Mouse (Mus musculus): ENCODE measurements around the gene Klhl29. TPM values are rescaled to one million over a fixed set of nuclear protein-coding genes. Genes with fewer than 3 reads are reported as not detected.

Klhl29 gene
- polyA plus RNA-seq, 1 experiment = 0.22 TPM

- Histone ChIP-seq H3K4me1 (ENCODE audit: control insufficient read depth, insufficient read depth, low read length) (no peaks in the 10 kb centered on the region), H3K27ac (ENCODE audit: control insufficient read depth, insufficient read depth, low read depth, low read length, poor library complexity) (no peak overlapping the region), H3K4me3 (replicated peaks; ENCODE audit: control insufficient read depth, low read depth, low read length) (no peak overlapping the region)
- WGBS = 61% methylated on average over 9 of the region's 9 CpGs
- no peak for TF ChIP-seq POLR2A (IDR thresholded peaks at IDR 0.05; ENCODE audit: borderline replicate concordance, control insufficient read depth, low read depth, low read length)
- TF ChIP-seq CTCF (IDR thresholded peaks at IDR 0.05; ENCODE audit: control insufficient read depth, insufficient read depth, low read length) = no peak
These were observed 108.0 kb downstream of the Klhl29 start for GRCm38 (mm10) chr12:5267271-5268187.

DNA sequence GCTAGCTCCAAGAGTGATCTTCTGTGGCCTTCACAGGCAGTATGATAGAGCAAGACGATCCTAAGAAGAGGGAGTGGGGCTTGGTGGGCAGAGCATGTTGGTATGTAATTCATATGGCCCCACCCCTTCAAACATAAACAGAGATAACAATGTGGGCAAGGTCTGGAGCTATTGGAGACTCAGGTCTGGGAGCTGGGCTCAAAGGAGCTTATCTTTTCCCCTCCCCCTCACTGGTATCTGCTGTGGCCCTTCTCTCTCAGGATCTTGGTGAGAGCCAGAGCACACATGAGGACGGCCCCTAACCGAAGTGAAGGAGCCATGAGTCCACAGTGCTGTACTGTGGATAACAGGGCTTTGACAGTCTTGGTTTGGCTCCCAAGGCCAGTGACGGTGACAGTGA, 108.7 kb downstream of the Klhl29 start:
- TF ChIP-seq POLR2A (IDR thresholded peaks at IDR 0.05; ENCODE audit: borderline replicate concordance, control insufficient read depth, low read depth, low read length) (no peak), CTCF (IDR thresholded peaks at IDR 0.05; ENCODE audit: control insufficient read depth, insufficient read depth, low read length) (no peak)

GRCm38 (mm10) chr12:5261476-5261875, 114.0 kb downstream of the Klhl29 start:
- Histone ChIP-seq H3K27ac (ENCODE audit: control insufficient read depth, insufficient read depth, low read depth, low read length, poor library complexity) (no peak overlapping the region), H3K4me3 (replicated peaks; ENCODE audit: control insufficient read depth, low read depth, low read length) (no peak overlapping the region), H3K4me1 (ENCODE audit: control insufficient read depth, insufficient read depth, low read length) (no peaks in the 10 kb centered on the region)
- TF ChIP-seq CTCF (IDR thresholded peaks at IDR 0.05; ENCODE audit: control insufficient read depth, insufficient read depth, low read length) (no peak), POLR2A (IDR thresholded peaks at IDR 0.05; ENCODE audit: borderline replicate concordance, control insufficient read depth, low read depth, low read length) (no peak)
- WGBS = 66% methylated on average over 4 of the region's 4 CpGs

More for the DNA sequence above, 108.7 kb downstream of the Klhl29 start:
- H3K4me1 ChIP-seq (ENCODE audit: control insufficient read depth, insufficient read depth, low read length) = no peaks in the 10 kb centered on the region
- H3K4me3 ChIP-seq (replicated peaks; ENCODE audit: control insufficient read depth, low read depth, low read length) = no peak overlapping the region
- WGBS = 80% methylated on average over 4 of the region's 4 CpGs
- no peak overlapping the region for H3K27ac ChIP-seq (ENCODE audit: control insufficient read depth, insufficient read depth, low read depth, low read length, poor library complexity)

- Histone ChIP-seq H3K4me3 (replicated peaks; ENCODE audit: control insufficient read depth, low read depth, low read length) (no peak overlapping the region), H3K4me1 (ENCODE audit: control insufficient read depth, insufficient read depth, low read length) (no peaks in the 10 kb centered on the region), H3K27ac (ENCODE audit: control insufficient read depth, insufficient read depth, low read depth, low read length, poor library complexity) (no peak overlapping the region)
- no peak for TF ChIP-seq CTCF (IDR thresholded peaks at IDR 0.05; ENCODE audit: control insufficient read depth, insufficient read depth, low read length)
- WGBS = 83% methylated on average over 3 of the region's 3 CpGs
These were observed 116.7 kb downstream of the Klhl29 start for GRCm38 (mm10) chr12:5258779-5259178.

- no peak overlapping the region for H3K27ac ChIP-seq (ENCODE audit: control insufficient read depth, insufficient read depth, low read depth, low read length, poor library complexity)
- WGBS = 79% methylated on average over 4 of the region's 4 CpGs
- H3K4me3 ChIP-seq (replicated peaks; ENCODE audit: control insufficient read depth, low read depth, low read length) = no peak overlapping the region
- TF ChIP-seq CTCF (IDR thresholded peaks at IDR 0.05; ENCODE audit: control insufficient read depth, insufficient read depth, low read length) (no peak), POLR2A (IDR thresholded peaks at IDR 0.05; ENCODE audit: borderline replicate concordance, control insufficient read depth, low read depth, low read length) (no peak)
- H3K4me1 ChIP-seq (ENCODE audit: control insufficient read depth, insufficient read depth, low read length) = no peaks in the 10 kb centered on the region
These were observed 118.3 kb downstream of the Klhl29 start for GRCm38 (mm10) chr12:5257174-5257573.

- TF ChIP-seq POLR2A (IDR thresholded peaks at IDR 0.05; ENCODE audit: borderline replicate concordance, control insufficient read depth, low read depth, low read length) (no peak), CTCF (IDR thresholded peaks at IDR 0.05; ENCODE audit: control insufficient read depth, insufficient read depth, low read length) (no peak)
- no peaks in the 10 kb centered on the region for H3K4me1 ChIP-seq (ENCODE audit: control insufficient read depth, insufficient read depth, low read length)
- 68% methylated on average over 9 of the region's 9 CpGs for WGBS
- no peak overlapping the region for H3K27ac ChIP-seq (ENCODE audit: control insufficient read depth, insufficient read depth, low read depth, low read length, poor library complexity)
- no peak overlapping the region for H3K4me3 ChIP-seq (replicated peaks; ENCODE audit: control insufficient read depth, low read depth, low read length)
These were observed 120.4 kb downstream of the Klhl29 start for GRCm38 (mm10) chr12:5255079-5255478.

DNA sequence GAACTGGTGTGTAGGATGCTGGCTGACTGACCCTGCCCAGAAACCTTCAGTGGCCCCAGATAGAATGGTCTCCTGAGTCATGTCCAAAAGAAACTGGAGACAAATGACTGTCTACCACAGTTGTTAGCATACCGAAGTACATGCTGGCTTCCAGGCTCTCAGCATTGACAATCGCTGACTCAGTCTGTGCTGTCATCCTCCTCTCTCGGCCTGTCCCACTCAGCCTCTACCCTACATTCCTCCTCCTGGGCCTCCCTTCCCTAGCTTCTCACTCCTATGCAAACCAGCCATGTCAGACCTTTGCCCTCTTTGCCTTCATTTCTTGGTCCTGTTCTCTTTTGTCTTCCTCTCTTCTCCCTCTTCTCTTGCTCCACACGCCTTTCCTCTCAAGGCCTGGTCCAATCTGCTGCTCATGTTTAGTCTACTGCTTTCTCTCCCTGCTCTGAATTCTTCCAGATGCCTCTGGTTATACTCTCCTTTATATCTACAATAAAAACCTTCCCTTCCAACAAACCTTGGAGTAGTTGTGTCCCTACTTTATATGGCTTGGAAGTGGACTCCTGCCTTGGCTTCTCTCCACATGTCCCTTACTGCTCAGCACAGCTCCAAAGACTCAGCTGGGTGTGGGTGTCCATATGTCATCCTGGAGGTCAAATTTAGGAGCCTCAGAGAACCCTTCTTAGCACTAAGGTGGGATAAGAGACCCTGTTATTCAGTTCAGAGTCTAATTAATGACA, 121.1 kb downstream of the Klhl29 start:
- H3K27ac ChIP-seq (ENCODE audit: control insufficient read depth, insufficient read depth, low read depth, low read length, poor library complexity) = no peak overlapping the region
- TF ChIP-seq POLR2A (IDR thresholded peaks at IDR 0.05; ENCODE audit: borderline replicate concordance, control insufficient read depth, low read depth, low read length) (no peak), CTCF (IDR thresholded peaks at IDR 0.05; ENCODE audit: control insufficient read depth, insufficient read depth, low read length) (no peak)
- no peaks in the 10 kb centered on the region for H3K4me1 ChIP-seq (ENCODE audit: control insufficient read depth, insufficient read depth, low read length)
- 84% methylated on average over 4 of the region's 4 CpGs for WGBS
- H3K4me3 ChIP-seq (replicated peaks; ENCODE audit: control insufficient read depth, low read depth, low read length) = no peak overlapping the region

GRCm38 (mm10) chr12:5253289-5254005, 122.0 kb downstream of the Klhl29 start:
- H3K4me1 ChIP-seq (ENCODE audit: control insufficient read depth, insufficient read depth, low read length) = no peaks in the 10 kb centered on the region
- 77% methylated on average over 10 of the region's 10 CpGs for WGBS

More at GRCm38 (mm10) chr12:5253289-5254005, 122.0 kb downstream of the Klhl29 start:
- H3K27ac ChIP-seq (ENCODE audit: control insufficient read depth, insufficient read depth, low read depth, low read length, poor library complexity) = no peak overlapping the region
- H3K4me3 ChIP-seq (replicated peaks; ENCODE audit: control insufficient read depth, low read depth, low read length) = no peak overlapping the region
- TF ChIP-seq POLR2A (IDR thresholded peaks at IDR 0.05; ENCODE audit: borderline replicate concordance, control insufficient read depth, low read depth, low read length) (no peak), CTCF (IDR thresholded peaks at IDR 0.05; ENCODE audit: control insufficient read depth, insufficient read depth, low read length) (no peak)

Measured in bone marrow, adult 2 months (tissue).